Mouse (Mus musculus): ENCODE measurements around the gene Spty2d1. TPM values are rescaled to one million over a fixed set of nuclear protein-coding genes. Genes with fewer than 3 reads are reported as not detected.
A peak's percentile ranks its signal among the peaks of the same experiment; 100 is the strongest.
"Not testable (repeated sequence)": the region's sequence is repeated elsewhere in the genome, so short reads cannot be mapped to it uniquely, and the experiment has no call there.

Gene Spty2d1
- total RNA-seq, 1 experiment from 2014 or later: 60.5 TPM

DNA sequence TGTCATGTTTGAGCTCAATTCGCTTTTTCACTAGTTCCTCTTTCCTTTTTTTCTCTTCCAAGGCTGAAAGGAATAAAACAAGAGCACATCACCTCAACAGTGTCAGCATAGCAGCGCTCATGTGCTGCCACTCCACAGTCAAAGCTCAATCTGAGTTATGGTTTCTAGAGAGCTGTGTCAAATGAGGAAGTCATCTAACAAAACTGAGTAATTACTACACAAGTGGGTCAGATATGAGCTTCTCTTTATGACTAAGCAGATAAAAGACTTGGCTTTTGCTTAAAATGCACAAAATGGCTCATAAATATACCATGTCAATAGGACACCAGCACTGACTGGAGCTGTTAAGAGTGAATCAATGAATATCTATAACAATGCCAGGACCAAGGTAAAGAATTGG is 9.3 kb downstream of the Spty2d1 start:
- peak; percentile 52; the same call in 1 of the 2 replicates for ATAC-seq (ENCODE audit: extremely low read depth, insufficient number of reproducible peaks, low FRiP score, poor library complexity, severe bottlenecking)

DNA sequence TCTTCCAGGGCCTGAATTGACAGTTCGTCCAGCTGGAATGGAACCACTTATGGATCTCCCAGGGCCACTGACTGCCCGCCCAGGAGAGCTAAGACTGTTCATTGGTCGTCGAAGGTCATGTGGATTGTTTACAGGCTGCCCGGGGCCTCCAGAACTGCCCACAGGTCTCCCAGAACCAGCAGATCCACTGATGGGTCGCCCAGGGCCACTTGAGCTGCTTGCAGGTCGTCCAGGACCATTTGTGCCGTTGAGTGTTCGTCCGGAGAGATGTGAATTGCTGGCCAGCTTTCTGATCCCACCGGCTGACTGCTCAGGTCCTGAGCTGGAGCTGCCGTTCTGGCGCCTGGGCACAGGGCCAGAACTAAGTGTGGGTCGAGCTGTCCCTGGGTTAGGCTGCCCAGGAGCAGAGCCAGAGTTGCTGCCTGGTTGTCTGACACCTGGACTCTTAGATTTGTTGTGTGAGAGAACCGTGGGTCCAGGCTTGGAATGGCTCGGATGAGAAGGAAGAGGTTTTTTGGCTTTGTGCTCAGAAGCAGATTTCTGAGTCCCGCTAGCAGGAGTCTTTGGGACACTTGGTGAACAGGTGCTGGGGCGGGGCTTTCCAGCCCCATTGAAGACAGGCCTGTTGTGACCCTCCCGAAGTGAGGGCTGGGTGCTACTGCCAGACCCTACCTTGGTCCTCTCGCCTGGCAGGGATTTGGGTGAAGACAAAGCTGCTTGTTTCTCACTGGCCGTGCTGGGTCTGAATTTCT is 10.4 kb downstream of the Spty2d1 start:
- ATAC-seq (ENCODE audit: extremely low read depth, insufficient number of reproducible peaks, low FRiP score, poor library complexity, severe bottlenecking): no peak

DNA sequence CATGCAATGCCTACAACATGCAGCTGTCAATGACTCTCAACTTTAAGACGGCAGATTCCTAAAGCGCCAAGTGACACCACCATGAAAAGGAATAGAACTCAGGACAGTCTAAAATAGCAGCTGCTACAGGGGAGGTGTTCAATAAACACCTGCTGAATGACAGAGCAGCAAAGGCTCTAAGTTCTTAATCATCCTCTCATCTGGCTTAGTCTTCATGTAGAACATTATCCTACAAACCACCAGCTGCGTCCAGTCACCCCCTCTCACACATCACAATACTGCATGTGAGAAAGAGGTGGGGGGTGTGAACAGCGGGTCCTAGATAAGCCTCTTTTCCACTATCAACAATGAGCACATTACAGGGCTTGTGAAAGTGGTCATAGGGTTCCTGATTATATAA is 11.2 kb downstream of the Spty2d1 start:
- no peak for ATAC-seq (ENCODE audit: extremely low read depth, insufficient number of reproducible peaks, low FRiP score, poor library complexity, severe bottlenecking)

DNA sequence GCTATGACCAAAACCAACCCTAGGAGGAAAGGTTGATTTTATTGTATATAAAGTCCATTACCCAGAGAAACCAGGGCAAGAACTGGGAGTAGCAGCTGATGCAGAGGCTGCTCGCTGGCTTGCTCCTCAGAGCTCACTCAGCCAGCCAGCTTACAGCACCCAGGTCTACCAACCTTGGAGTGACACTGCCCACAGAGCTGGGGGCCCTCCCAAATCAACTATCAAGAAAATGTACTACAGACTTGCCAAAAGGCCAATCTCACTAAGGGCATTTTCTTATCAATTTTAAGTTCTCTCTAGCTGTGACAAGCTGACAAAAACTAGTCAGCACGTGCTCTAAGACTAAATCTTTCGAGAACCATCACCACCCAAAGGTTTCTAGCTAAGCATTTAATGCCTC is 12.7 kb downstream of the Spty2d1 start:
- ATAC-seq (ENCODE audit: extremely low read depth, insufficient number of reproducible peaks, low FRiP score, poor library complexity, severe bottlenecking): no peak

DNA sequence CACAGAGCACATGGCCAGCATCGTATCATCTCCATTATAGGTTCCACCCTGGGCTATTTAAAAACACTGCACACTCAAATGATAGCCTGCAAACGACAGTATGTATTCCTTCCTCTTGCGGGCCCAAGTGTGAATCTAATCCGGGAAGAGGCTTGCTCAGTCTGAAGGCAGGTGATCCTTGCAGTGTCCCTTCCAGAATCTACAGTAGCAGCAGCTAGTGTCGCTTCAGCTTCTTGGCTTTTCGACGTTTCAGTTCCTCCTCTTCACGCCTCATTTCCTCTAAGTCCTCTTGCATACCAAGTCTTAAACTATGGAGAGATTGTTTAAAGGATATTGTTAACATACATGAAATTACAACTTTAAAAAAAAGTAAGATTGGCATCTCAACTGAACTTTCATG is 15.1 kb downstream of the Spty2d1 start:
- ATAC-seq (ENCODE audit: extremely low read depth, insufficient number of reproducible peaks, low FRiP score, poor library complexity, severe bottlenecking): no peak

DNA sequence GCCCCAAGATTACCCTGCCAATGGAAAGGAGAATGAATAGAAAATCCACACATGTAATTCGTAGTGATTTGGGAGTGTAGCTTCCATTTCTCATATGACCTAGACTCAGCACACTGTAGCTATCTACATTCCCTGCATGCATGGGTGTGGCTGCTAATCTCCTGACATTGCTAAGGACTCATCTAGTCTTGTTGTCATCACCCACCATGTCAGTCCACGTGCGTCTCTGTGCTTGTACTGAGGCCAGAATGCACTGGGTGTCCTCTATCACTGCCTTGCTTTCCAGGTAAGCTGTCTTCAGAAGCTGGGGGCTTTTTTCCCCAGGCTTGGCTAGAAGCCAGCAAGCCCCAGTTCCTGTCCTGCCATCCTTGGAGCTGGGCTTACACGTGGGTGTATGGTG is 18.8 kb downstream of the Spty2d1 start:
- ATAC-seq (ENCODE audit: extremely low read depth, insufficient number of reproducible peaks, low FRiP score, poor library complexity, severe bottlenecking): not testable (repeated sequence)

DNA sequence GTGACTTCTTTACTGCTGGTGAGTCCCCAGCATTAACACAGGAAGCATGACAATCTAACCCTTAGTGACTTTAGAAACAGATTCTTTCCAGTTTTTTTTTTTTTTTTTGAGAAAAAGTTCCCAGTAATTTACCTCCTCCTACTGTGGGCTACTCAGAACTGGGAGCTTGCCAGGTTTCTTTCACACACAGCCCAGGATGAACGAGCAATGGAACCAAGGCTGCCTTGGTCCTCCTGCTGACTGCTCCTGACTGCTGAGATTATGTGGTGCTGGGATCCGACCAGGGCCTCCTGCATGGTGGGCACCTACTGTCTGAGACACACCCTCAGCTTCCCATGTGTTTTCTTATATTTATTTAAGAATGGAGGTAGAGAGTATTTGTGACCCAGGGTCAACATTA is 21.1 kb downstream of the Spty2d1 start:
- no peak for ATAC-seq (ENCODE audit: extremely low read depth, insufficient number of reproducible peaks, low FRiP score, poor library complexity, severe bottlenecking)

DNA sequence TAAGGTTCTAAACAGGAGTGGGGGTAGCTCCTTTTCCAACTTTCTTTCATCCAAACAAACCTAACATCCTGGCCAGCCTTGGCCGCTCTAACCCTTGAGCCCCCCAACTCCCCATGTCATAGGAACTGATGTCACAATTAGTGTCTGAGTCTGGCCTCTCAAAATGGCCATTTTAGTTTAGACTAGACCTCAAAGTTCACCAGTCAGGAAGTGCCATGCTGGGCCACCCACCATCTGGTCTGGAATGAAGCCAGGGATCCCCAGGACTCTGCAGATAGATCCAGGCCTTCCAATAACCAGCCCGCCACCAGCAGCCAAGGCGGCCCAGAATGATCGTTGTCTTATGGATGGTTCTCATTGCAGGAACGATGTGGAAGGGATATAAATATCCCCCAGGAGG is 21.6 kb downstream of the Spty2d1 start:
- no peak for ATAC-seq (ENCODE audit: extremely low read depth, insufficient number of reproducible peaks, low FRiP score, poor library complexity, severe bottlenecking)

DNA sequence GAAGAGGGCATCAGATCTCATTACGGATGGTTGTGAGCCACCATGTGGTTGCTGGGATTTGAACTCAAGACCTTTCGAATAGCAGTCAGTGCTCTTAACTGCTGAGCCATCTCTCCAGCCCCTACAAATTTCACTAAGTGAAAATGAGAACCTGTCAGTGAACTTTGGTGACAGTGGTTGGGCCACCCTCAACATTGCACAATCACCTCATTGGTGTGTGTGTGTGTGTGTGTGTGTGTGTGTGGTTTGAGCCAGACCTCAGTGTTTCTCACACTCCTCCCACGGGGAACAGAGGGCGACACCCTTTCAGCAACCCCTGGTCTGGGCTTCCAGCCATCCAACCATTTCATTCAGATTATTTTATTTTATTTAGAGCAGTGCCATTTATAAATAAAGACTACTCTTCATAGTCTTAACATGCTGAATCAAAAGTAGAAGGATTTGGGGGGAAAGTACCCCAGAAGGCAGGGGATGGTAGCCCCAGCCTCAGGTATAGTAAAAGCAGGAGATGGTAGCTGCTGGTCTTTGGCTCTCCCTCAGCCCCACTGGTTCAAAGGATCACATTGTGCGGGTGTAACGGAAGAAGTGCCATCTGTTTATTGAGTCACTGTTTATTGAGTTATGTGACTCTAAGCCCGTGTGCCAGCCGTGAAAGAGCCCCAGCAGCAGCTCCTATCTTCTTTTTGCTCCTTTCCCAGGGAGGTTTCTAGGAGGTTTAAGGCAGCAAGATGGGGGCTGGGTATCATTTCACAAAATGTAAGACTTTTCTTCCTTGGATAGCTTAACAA is 22.3 kb downstream of the Spty2d1 start:
- ATAC-seq (ENCODE audit: extremely low read depth, insufficient number of reproducible peaks, low FRiP score, poor library complexity, severe bottlenecking): peak; percentile 64

DNA sequence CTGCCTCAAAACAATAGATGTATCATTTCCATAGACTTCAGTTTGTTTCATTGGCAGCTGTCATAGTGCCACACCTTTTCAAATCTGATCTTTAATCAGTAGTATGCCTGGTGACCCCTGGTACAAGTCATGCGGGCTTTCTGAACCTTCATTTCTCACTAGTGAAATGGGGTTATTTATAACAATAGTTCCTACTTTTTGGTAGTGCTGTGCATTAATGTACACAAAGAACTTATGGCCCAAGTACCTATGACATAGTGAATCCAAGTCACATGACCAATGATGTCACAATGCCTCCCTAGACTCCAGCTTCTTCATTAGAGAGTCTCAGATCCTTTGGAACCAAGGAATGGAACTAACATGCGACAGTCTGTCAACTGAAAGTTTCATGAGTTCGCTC is 24.9 kb downstream of the Spty2d1 start, which contains the start of gene Gm9999:
Gm9999 (plus strand) TSS at position 301 of the 400 bp plus-strand sequence.
- no peak for ATAC-seq (ENCODE audit: extremely low read depth, insufficient number of reproducible peaks, low FRiP score, poor library complexity, severe bottlenecking)

DNA sequence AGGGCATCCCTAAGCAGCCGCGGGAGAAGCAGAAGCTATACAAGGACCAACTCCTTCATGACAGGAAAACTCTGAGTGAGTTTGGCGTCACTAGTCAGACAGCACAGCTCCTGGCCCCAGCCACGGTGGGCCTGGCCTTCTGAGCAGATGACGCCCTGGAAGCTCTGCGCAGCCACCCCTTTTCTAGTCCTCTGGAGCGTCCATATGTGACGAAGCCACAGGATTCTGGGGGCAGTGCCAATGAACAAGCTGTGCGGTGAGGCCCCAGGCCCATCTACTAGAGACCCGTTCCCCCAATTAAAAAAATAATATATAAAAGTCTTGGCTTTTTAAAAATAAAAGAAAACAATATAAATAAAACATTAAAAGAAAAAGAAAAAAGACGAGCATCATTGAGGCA is 32.8 kb downstream of the Spty2d1 start:
- no peak for ATAC-seq (ENCODE audit: extremely low read depth, insufficient number of reproducible peaks, low FRiP score, poor library complexity, severe bottlenecking)

DNA sequence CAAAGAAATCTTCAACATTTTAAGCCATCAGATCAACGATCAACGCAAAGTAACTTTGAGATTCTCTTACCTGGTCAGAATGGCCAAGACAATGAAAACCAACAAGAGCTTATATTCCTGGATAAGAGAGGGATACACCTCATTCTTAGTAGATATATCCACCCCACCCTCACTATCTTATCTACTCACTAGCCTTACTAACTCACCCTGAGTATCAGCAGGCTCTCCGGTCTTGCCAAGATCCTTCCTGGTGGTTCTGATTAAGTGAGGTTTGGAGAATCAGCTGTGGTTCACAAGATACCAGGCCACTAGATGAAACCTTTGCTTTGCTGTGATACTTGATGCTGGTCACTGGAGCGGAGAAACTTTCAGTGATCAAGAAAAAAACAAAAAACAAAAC is 33.6 kb downstream of the Spty2d1 start:
- ATAC-seq (ENCODE audit: extremely low read depth, insufficient number of reproducible peaks, low FRiP score, poor library complexity, severe bottlenecking): no peak

DNA sequence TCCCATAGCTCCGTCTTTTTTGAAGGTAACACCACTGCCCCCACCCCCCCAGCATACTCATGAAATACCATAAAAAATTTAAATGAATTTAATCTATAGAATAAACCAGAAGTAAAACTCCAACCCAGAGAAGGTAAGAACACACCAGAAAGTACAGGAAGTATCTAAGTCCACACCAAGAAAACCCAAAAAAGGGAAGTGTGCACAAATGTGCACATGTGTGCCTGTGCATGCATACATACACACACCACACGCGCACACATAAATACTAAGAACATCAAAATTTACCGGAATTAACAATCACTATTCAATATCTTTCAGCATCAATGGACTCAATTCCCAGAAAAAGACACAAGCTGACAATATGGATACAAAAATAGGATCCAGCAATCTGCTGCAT is 38.3 kb downstream of the Spty2d1 start:
- ATAC-seq (ENCODE audit: extremely low read depth, insufficient number of reproducible peaks, low FRiP score, poor library complexity, severe bottlenecking): no peak

DNA sequence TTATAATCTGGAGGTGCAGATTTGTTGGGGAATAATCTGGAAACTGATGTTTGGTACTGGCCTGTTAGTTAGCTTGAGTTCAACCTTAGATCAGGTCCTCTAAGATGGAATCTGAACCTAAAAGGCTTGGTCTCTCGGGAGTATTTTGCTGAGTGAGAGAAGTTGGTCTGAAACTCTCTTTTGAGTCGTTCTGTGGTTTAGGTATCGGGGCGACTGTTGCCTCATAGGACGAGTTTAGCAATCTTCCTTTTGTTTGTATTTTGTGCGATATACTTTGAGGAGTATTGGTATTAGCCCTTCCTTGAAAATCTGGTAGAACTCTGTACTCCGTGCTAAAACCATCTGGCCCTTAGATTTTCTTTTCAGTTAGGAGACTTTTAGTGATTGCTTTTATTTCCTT is 44.1 kb downstream of the Spty2d1 start:
- no peak for ATAC-seq (ENCODE audit: extremely low read depth, insufficient number of reproducible peaks, low FRiP score, poor library complexity, severe bottlenecking)

DNA sequence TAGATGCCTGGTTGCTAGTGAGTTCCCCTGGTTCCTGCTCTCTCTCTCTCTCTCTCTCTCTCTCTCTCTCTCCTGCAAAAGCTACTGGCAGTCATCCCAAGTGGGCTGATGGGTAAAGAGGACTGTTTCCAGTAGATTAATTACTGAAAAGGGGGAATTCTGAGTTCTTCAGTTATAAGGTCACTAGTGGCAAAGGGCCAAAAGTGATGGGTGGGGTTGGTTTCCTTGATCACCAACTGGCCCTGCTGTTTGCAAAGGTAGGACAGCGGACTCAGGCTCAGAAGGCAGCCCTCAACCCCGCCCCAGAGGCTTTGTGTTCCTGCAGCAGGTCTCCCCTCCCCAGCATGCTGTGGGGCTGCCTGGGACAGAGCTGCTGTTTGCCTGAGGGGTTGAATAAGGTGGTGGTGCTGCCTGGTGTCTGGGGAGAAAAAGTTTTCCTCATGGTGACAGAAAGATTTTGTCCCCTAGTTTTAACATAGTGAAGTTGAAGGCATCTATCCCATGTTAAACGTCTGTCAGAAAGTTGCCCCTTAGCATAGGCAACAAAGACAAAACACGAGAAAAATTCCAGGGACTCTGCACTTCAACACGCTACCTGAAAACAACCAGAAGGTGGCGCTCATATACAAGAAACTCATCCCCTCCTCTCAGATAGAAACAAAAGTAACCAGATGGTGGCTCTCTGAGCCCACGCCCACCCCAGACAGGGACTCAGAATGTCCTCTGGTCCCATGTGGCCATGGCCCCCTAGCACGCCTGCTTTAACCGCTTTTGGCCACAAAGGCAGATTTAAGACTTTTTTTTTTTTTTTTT is 45.2 kb downstream of the Spty2d1 start:
- ATAC-seq (ENCODE audit: extremely low read depth, insufficient number of reproducible peaks, low FRiP score, poor library complexity, severe bottlenecking): peak; percentile 84

DNA sequence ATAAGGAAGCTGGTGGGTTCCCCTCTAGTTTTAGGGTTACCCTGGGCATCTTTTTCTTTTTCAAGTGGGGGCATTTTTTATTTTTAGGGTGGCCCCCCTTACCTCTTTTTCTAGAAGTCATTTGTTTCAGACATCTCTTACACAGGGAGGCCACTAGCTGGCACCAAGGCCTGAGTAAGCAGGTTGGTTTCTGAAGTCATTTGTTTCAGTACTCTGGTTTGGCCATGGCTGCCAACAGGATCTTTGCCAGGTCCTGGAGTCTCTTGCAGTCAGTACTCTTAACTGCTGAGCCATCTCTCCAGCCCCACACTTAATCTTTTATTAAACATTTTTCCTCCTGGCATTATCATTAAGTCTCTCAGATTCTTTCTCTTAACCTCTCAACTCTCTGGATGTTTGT is 46.1 kb downstream of the Spty2d1 start:
- no peak for ATAC-seq (ENCODE audit: extremely low read depth, insufficient number of reproducible peaks, low FRiP score, poor library complexity, severe bottlenecking)

DNA sequence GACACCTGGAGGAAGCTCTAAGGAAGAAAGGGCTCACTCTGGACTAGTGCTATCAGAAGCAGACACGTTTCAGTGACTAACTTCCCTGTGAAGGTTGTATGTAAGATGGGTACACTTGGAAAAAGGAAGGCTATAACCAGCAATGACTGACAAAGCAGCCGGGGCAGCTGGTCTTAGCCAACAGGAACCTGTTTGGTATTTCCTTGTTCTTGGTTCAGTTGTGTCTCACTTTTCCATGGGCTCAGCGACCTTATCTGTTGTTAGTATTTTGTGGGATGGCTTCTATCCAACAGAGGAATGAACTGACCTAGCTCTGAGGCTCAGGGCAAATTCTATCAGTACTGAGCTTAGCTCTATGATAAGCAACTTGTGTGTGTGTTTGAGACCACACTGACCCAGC is 47.2 kb downstream of the Spty2d1 start:
- no peak for ATAC-seq (ENCODE audit: extremely low read depth, insufficient number of reproducible peaks, low FRiP score, poor library complexity, severe bottlenecking)

DNA sequence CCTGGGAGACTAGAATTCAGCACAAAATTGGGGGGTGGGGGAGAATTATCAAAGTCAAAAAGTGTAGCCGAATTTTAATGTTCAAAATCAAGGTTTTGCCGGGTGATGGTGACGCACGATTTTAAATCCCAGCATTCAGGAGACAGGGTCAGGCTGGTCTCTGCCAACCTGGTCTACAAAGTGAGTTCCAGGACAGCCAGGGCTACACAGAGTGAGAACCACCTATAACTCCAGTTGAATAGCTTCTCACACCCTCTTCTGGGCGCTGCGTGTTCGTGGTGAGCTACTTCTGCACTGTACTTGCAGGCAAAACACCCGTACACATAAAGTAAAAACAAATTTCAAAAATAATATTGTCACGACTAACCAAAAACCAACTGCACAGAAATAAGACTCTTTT is 49.4 kb downstream of the Spty2d1 start:
- ATAC-seq (ENCODE audit: extremely low read depth, insufficient number of reproducible peaks, low FRiP score, poor library complexity, severe bottlenecking): no peak

DNA sequence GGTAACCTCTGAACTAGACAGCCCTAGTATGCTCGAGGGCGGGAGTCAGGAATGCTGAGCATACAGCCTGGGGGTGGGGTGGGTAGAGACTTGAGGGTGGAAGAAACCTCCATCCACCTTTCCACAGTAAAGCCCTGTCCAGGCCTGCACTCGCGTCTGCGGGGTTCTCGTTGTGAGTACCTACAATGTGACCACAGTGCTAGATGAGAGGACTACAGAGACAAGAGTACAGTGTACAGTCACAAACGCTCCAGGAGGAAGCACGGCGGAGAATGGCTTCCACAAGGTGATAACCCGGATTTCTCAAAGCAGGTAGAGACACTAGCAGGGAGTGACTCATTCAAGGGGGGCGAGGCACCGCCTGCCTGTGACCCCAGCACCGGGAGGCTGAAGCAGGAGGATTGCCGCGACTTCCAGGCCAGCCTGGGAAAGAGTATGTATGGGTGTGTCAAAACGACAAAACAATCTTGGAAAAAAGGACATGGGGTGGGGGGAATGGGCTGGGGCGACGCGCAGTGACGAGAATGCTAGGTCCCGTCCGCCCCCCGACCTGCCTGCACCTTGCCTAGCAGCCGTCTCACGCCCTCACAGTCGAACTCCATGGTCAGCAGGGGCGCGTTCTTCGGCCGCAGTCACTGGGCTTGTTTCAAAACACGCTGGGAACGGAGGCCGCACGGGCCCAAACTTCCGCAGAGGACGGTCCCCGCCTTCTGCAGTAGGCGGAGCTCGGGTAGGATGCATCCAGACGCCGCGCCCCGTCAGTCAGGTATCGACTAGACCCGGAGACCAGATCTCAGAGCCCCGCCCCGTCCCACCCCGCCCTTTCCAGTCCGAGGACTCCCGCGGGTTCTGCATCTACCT is 50.1 kb downstream of the Spty2d1 start, which contains the start of gene Uevld:
Uevld (minus strand) TSS at position 697 of the 861 bp plus-strand sequence.
- peak; percentile 91 for ATAC-seq (ENCODE audit: extremely low read depth, insufficient number of reproducible peaks, low FRiP score, poor library complexity, severe bottlenecking)

Measured in neutrophil, adult 5-6 weeks (primary cell).